Mouse (Mus musculus): ENCODE data around the gene Zbtb18.
"Not testable (repeated sequence)": the region's sequence is repeated elsewhere in the genome, so short reads cannot be mapped to it uniquely, and the experiment has no call there.

The Zbtb18 gene

GRCm38 (mm10) chr1:177447541-177448111, 5.5 kb downstream of the Zbtb18 start:
- DNase-seq (ENCODE audit: low spot score in 2 of 2): no peak

- DNase-seq (ENCODE audit: low spot score in 2 of 2): no peak
These were observed 6.0 kb downstream of the Zbtb18 start for GRCm38 (mm10) chr1:177448121-177448561.

- no peak for DNase-seq (ENCODE audit: low spot score in 2 of 2)
These were observed 6.8 kb downstream of the Zbtb18 start for GRCm38 (mm10) chr1:177448921-177449320.

GRCm38 (mm10) chr1:177449857-177450256, 7.7 kb downstream of the Zbtb18 start:
- not testable (repeated sequence) for DNase-seq (ENCODE audit: low spot score in 2 of 2)

GRCm38 (mm10) chr1:177451041-177451440, 8.9 kb downstream of the Zbtb18 start:
- DNase-seq (ENCODE audit: low spot score in 2 of 2): no peak

GRCm38 (mm10) chr1:177451991-177452431, 9.9 kb downstream of the Zbtb18 start:
- no peak for DNase-seq (ENCODE audit: low spot score in 2 of 2)

GRCm38 (mm10) chr1:177452987-177453386, 10.8 kb downstream of the Zbtb18 start:
- DNase-seq (ENCODE audit: low spot score in 2 of 2): no peak

- no peak for DNase-seq (ENCODE audit: low spot score in 2 of 2)
These were observed 11.7 kb downstream of the Zbtb18 start for GRCm38 (mm10) chr1:177453806-177454205.

GRCm38 (mm10) chr1:177454492-177454891, 12.3 kb downstream of the Zbtb18 start:
- DNase-seq (ENCODE audit: low spot score in 2 of 2): no peak

- DNase-seq (ENCODE audit: low spot score in 2 of 2): no peak
These were observed 13.3 kb downstream of the Zbtb18 start for GRCm38 (mm10) chr1:177455466-177455865.

- no peak for DNase-seq (ENCODE audit: low spot score in 2 of 2)
These were observed 14.1 kb downstream of the Zbtb18 start for GRCm38 (mm10) chr1:177456208-177456607.

- no peak for DNase-seq (ENCODE audit: low spot score in 2 of 2)
These were observed 14.6 kb downstream of the Zbtb18 start for GRCm38 (mm10) chr1:177456772-177457171.

- DNase-seq (ENCODE audit: low spot score in 2 of 2): no peak
These were observed 15.8 kb downstream of the Zbtb18 start for GRCm38 (mm10) chr1:177457981-177458380.

GRCm38 (mm10) chr1:177458456-177459389, 16.6 kb downstream of the Zbtb18 start:
- DNase-seq (ENCODE audit: low spot score in 2 of 2): no peak

- no peak for DNase-seq (ENCODE audit: low spot score in 2 of 2)
These were observed 17.4 kb downstream of the Zbtb18 start for GRCm38 (mm10) chr1:177459536-177459935.

GRCm38 (mm10) chr1:177467150-177467549, 25.0 kb downstream of the Zbtb18 start:
- no peak for DNase-seq (ENCODE audit: low spot score in 2 of 2)

- peak; percentile 73 to 74 for DNase-seq (ENCODE audit: low spot score in 2 of 2)
These were observed 26.3 kb downstream of the Zbtb18 start for GRCm38 (mm10) chr1:177468436-177468835.

- no peak for DNase-seq (ENCODE audit: low spot score in 2 of 2)
These were observed 27.9 kb downstream of the Zbtb18 start for GRCm38 (mm10) chr1:177470091-177470490.

- no peak for DNase-seq (ENCODE audit: low spot score in 2 of 2)
These were observed 28.8 kb downstream of the Zbtb18 start for GRCm38 (mm10) chr1:177470951-177471350.

- DNase-seq (ENCODE audit: low spot score in 2 of 2): no peak
These were observed 33.5 kb downstream of the Zbtb18 start for GRCm38 (mm10) chr1:177475542-177476197.

GRCm38 (mm10) chr1:177478578-177478977, 36.4 kb downstream of the Zbtb18 start:
- no peak for DNase-seq (ENCODE audit: low spot score in 2 of 2)

GRCm38 (mm10) chr1:177479356-177480004, 37.3 kb downstream of the Zbtb18 start:
- DNase-seq (ENCODE audit: low spot score in 2 of 2): no peak
